Mouse (Mus musculus) common myeloid progenitor, adult 5-6 weeks (primary cell): ENCODE results near the gene Smpd3. TPM values are rescaled to one million over a fixed set of nuclear protein-coding genes. Genes with fewer than 3 reads are reported as not detected.

ENCODE experiments used
- ATAC-seq: replicated peaks from 2 replicates; pipeline ENCODE4 v1.8.0; 2016; ENCODE audit warnings: low read depth, mild to moderate bottlenecking, moderate TSS enrichment, inconsistent platforms; ENCODE audit not compliant: poor library complexity, severe bottlenecking
- total RNA-seq: library from RNA; stranded (forward); fragments of 200-1000, 187-1606 nt; gene quantifications from 2 replicates; pipeline ENCODE4 v1.2.3, GENCODE M21; 2017

Gene Smpd3
- total RNA-seq, 1 experiment from 2014 or later, result 0.14 TPM

- no peak for ATAC-seq
Observed at GRCm38 (mm10) chr8:106299686-106300085, 38.1 kb downstream of the Smpd3 start.

GRCm38 (mm10) chr8:106298846-106299245 lies 38.9 kb downstream of the Smpd3 start:
- ATAC-seq, result no peak

- ATAC-seq, result no peak
Observed at GRCm38 (mm10) chr8:106298261-106298660, 39.5 kb downstream of the Smpd3 start.

- ATAC-seq, result peak; percentile 86
Observed at GRCm38 (mm10) chr8:106292484-106293396, 45.0 kb downstream of the Smpd3 start.

- no peak for ATAC-seq
Observed at GRCm38 (mm10) chr8:106289464-106289863, 48.3 kb downstream of the Smpd3 start.

GRCm38 (mm10) chr8:106288732-106289131 lies 49.1 kb downstream of the Smpd3 start:
- ATAC-seq, result no peak

GRCm38 (mm10) chr8:106287445-106287844 lies 50.3 kb downstream of the Smpd3 start:
- ATAC-seq, result no peak

GRCm38 (mm10) chr8:106280844-106281243 lies 56.9 kb downstream of the Smpd3 start:
- no peak for ATAC-seq

GRCm38 (mm10) chr8:106280154-106280553 lies 57.6 kb downstream of the Smpd3 start:
- ATAC-seq, result no peak

GRCm38 (mm10) chr8:106278367-106279042 lies 59.3 kb downstream of the Smpd3 start:
- peak; percentile 88 for ATAC-seq

- no peak for ATAC-seq
Observed at GRCm38 (mm10) chr8:106276709-106277317, 61.0 kb downstream of the Smpd3 start.

GRCm38 (mm10) chr8:106273468-106273867 lies 64.3 kb downstream of the Smpd3 start:
- no peak for ATAC-seq

- ATAC-seq, result no peak
Observed at GRCm38 (mm10) chr8:106271378-106271777, 66.4 kb downstream of the Smpd3 start.

- ATAC-seq, result no peak
Observed at GRCm38 (mm10) chr8:106270804-106271203, 67.0 kb downstream of the Smpd3 start.

GRCm38 (mm10) chr8:106268710-106269346 lies 69.0 kb downstream of the Smpd3 start:
- no peak for ATAC-seq

- no peak for ATAC-seq
Observed at GRCm38 (mm10) chr8:106265398-106265797, 72.4 kb downstream of the Smpd3 start.

GRCm38 (mm10) chr8:106263928-106264327 lies 73.9 kb downstream of the Smpd3 start:
- ATAC-seq, result no peak

- no peak for ATAC-seq
Observed at GRCm38 (mm10) chr8:106262343-106262742, 75.4 kb downstream of the Smpd3 start.

- no peak for ATAC-seq
Observed at GRCm38 (mm10) chr8:106260894-106261293, 76.9 kb downstream of the Smpd3 start.

- no peak for ATAC-seq
Observed at GRCm38 (mm10) chr8:106259579-106260255, 78.1 kb downstream of the Smpd3 start.
